Mouse (Mus musculus) kidney, embryonic 14.5 days (tissue): ENCODE measurements around the gene Zfp423. TPM values are rescaled to one million over a fixed set of nuclear protein-coding genes. Genes with fewer than 3 reads are reported as not detected.

Experiments used
- ATAC-seq: fragments of 200-750 bp; cut with Nextera tagmentation; 2 replicates; pipeline ENCODE4 v1.8.0; 2017; ENCODE audit warnings: moderate number of reproducible peaks, mild to moderate bottlenecking, moderate TSS enrichment, moderate library complexity; ENCODE audit not compliant: low FRiP score, low TSS enrichment
- H3K27ac ChIP-seq: fragments of 300-500 bp; sonication (generic); 2 replicates; pipeline ENCODE4 v1.5.1; 2014; ENCODE audit warnings: low read depth, mild to moderate bottlenecking, low read length, moderate library complexity, mixed read lengths
- H3K27me3 ChIP-seq: fragments of 300-500 bp; sonication (generic); 2 replicates; pipeline ENCODE4 v1.6.1; 2014; ENCODE audit warnings: mild to moderate bottlenecking, low read length; ENCODE audit not compliant: control insufficient read depth, insufficient read depth
- H3K36me3 ChIP-seq: fragments of 300-500 bp; sonication (generic); 2 replicates; pipeline ENCODE4 v1.6.1; 2014; ENCODE audit warnings: low read length, mixed read lengths; ENCODE audit not compliant: control insufficient read depth, insufficient read depth
- H3K4me1 ChIP-seq: fragments of 300-500 bp; sonication (generic); 2 replicates; pipeline ENCODE4 v1.6.1; 2014; ENCODE audit warnings: low read length, mixed read lengths; ENCODE audit not compliant: control insufficient read depth, insufficient read depth
- H3K4me2 ChIP-seq: fragments of 300-500 bp; sonication (generic); replicated peaks from 2 replicates; pipeline ENCODE4 v1.6.1; 2014; ENCODE audit warnings: low read depth, mild to moderate bottlenecking, low read length
- H3K4me3 ChIP-seq: fragments of 300-500 bp; sonication (generic); 2 replicates; pipeline ENCODE4 v1.5.1; 2014; ENCODE audit warnings: mild to moderate bottlenecking, low read length
- H3K9ac ChIP-seq: fragments of 300-500 bp; sonication (generic); 2 replicates; pipeline ENCODE4 v1.6.1; 2014; ENCODE audit warnings: low read depth, mild to moderate bottlenecking, low read length, moderate library complexity
- H3K9me3 ChIP-seq: fragments of 300-500 bp; sonication (generic); 2 replicates; pipeline ENCODE4 v1.6.1; 2016; ENCODE audit warnings: low read length; ENCODE audit not compliant: control insufficient read depth
- WGBS: fragments of 180-500 bp; shearing (Covaris S2); extraction: QIAGEN DNeasy Blood & Tissue Kit; methylation state at CpG from one replicate; pipeline ENCODE4 v1.1.7; 2014; 5-methylcytosine and 5-hydroxymethylcytosine counted together
- polyA plus RNA-seq: library from polyadenylated mRNA; unstranded; fragments of >200 nt; fragmentation: Nextera tagmentation; extraction: Ambion mirVana; gene quantifications from 2 replicates; pipeline ENCODE4 v1.2.1, GENCODE M21; 2014

Zfp423 gene
- polyA plus RNA-seq = 15.3 and 18.8 TPM in 2 replicates

GRCm38 (mm10) chr8:87959320-87959920 lies at the start of gene Zfp423:
TSS of gene Zfp423 (minus strand) at chr8:87959595.
- Histone ChIP-seq H3K4me1 (peaks cover 39% of the 10 kb centered on the region), H3K4me2 (peak within 1 kb of the TSS; percentile 96), H3K27me3 (peaks cover 15% of the 10 kb centered on the region), H3K36me3 (no peaks in the 10 kb centered on the region), H3K27ac (peak within 1 kb of the TSS; percentile 99), H3K9me3 (no peaks in the 10 kb centered on the region), H3K9ac (peak within 1 kb of the TSS; percentile 98), H3K4me3 (peak within 1 kb of the TSS; percentile 91)
- peak; percentile 33 for ATAC-seq
- under 1% methylated on average over 40 of the region's 48 CpGs for WGBS

- no peak overlapping the region for H3K27ac ChIP-seq
- no peaks in the 10 kb centered on the region; the same call in 1 of the 2 replicates for H3K9me3 ChIP-seq
- H3K9ac ChIP-seq = no peak overlapping the region
- no peak overlapping the region for H3K4me3 ChIP-seq
- H3K27me3 ChIP-seq = no peaks in the 10 kb centered on the region
- no peaks in the 10 kb centered on the region for H3K4me1 ChIP-seq
- ATAC-seq = no peak
- H3K4me2 ChIP-seq = no peak overlapping the region
- 63% methylated on average over 5 of the region's 5 CpGs for WGBS
- no peaks in the 10 kb centered on the region for H3K36me3 ChIP-seq
These were observed 47.4 kb upstream of the Zfp423 start for GRCm38 (mm10) chr8:88006811-88007210.

- H3K4me3 ChIP-seq = no peak overlapping the region
- H3K9me3 ChIP-seq = no peaks in the 10 kb centered on the region
- ATAC-seq = no peak
- no peaks in the 10 kb centered on the region for H3K27me3 ChIP-seq
- no peak overlapping the region for H3K9ac ChIP-seq
- no peaks in the 10 kb centered on the region for H3K36me3 ChIP-seq
- H3K27ac ChIP-seq = no peak overlapping the region
- no peak overlapping the region for H3K4me2 ChIP-seq
- WGBS = 39% methylated on average over 5 of the region's 5 CpGs
- 0 out of 2 replicates have a peak, but pooled peaks cover 2% of the 10 kb centered on the region for H3K4me1 ChIP-seq
These were observed 25.4 kb upstream of the Zfp423 start for GRCm38 (mm10) chr8:87984778-87985177.

- no peak overlapping the region for H3K9ac ChIP-seq
- H3K4me1 ChIP-seq = 0 out of 2 replicates have a peak, but pooled peaks cover 2% of the 10 kb centered on the region
- no peak overlapping the region for H3K4me3 ChIP-seq
- H3K27me3 ChIP-seq = no peaks in the 10 kb centered on the region
- no peaks in the 10 kb centered on the region for H3K9me3 ChIP-seq
- ATAC-seq = no peak
- H3K36me3 ChIP-seq = no peaks in the 10 kb centered on the region
- no peak overlapping the region for H3K4me2 ChIP-seq
- 50% methylated on average over 8 of the region's 8 CpGs for WGBS
- no peak overlapping the region for H3K27ac ChIP-seq
These were observed 24.6 kb upstream of the Zfp423 start for GRCm38 (mm10) chr8:87984032-87984431.

GRCm38 (mm10) chr8:87982936-87983335 lies 23.5 kb upstream of the Zfp423 start:
- WGBS = 51% methylated on average over 4 of the region's 4 CpGs
- no peaks in the 10 kb centered on the region for H3K9me3 ChIP-seq

GRCm38 (mm10) chr8:87975466-87975809 lies 16.0 kb upstream of the Zfp423 start:
- 0 out of 2 replicates have a peak, but pooled peaks have one; percentile 12 for ATAC-seq
- Histone ChIP-seq H3K27me3 (no peaks in the 10 kb centered on the region), H3K9me3 (no peaks in the 10 kb centered on the region), H3K4me2 (peak overlapping the region; percentile 70; the same call in 1 of the 2 replicates), H3K4me1 (peaks cover 18% of the 10 kb centered on the region), H3K9ac (no peak overlapping the region), H3K4me3 (no peak overlapping the region), H3K27ac (no peak overlapping the region), H3K36me3 (no peaks in the 10 kb centered on the region)
- WGBS = 15% methylated on average over 1 of the region's 1 CpGs

More at GRCm38 (mm10) chr8:87982936-87983335, 23.5 kb upstream of the Zfp423 start:
- 0 out of 2 replicates have a peak, but pooled peaks have one; percentile 50 for ATAC-seq
- H3K4me3 ChIP-seq = no peak overlapping the region
- no peak overlapping the region for H3K27ac ChIP-seq
- no peaks in the 10 kb centered on the region for H3K36me3 ChIP-seq
- H3K27me3 ChIP-seq = no peaks in the 10 kb centered on the region
- no peak overlapping the region for H3K4me2 ChIP-seq
- no peak overlapping the region for H3K9ac ChIP-seq
- H3K4me1 ChIP-seq = 0 out of 2 replicates have a peak, but pooled peaks cover 2% of the 10 kb centered on the region

- H3K27ac ChIP-seq = no peak overlapping the region
These were observed 15.5 kb upstream of the Zfp423 start for GRCm38 (mm10) chr8:87974759-87975465.

GRCm38 (mm10) chr8:87974122-87974758 lies 14.8 kb upstream of the Zfp423 start:
- ATAC-seq = no peak
- Histone ChIP-seq H3K4me1 (peaks cover 18% of the 10 kb centered on the region), H3K27me3 (no peaks in the 10 kb centered on the region), H3K4me2 (peak overlapping the region; percentile 70), H3K4me3 (peak overlapping the region; percentile 32), H3K27ac (no peak overlapping the region), H3K9me3 (no peaks in the 10 kb centered on the region), H3K9ac (peak overlapping the region; percentile 34; the same call in 1 of the 2 replicates), H3K36me3 (no peaks in the 10 kb centered on the region)
- 11% methylated on average over 21 of the region's 21 CpGs for WGBS

More at GRCm38 (mm10) chr8:87974759-87975465, 15.5 kb upstream of the Zfp423 start:
- Histone ChIP-seq H3K4me3 (peak overlapping the region; percentile 32), H3K27me3 (no peaks in the 10 kb centered on the region), H3K36me3 (no peaks in the 10 kb centered on the region), H3K9me3 (no peaks in the 10 kb centered on the region), H3K4me2 (peak overlapping the region; percentile 70), H3K9ac (peak overlapping the region; percentile 34; the same call in 1 of the 2 replicates), H3K4me1 (peaks cover 18% of the 10 kb centered on the region)
- WGBS = 3% methylated on average over 24 of the region's 24 CpGs
- ATAC-seq = peak; percentile 63
